Mouse (Mus musculus) stomach, postnatal 0 days (tissue): ENCODE data around the gene Apbb1ip.

Source experiments
- CTCF ChIP-seq: IDR thresholded peaks from 2 replicates; pipeline ENCODE4 v1.5.1; 2016; ENCODE audit warnings: antibody characterized with exemption, low read depth, mild to moderate bottlenecking, moderate library complexity
- EP300 ChIP-seq: optimal IDR thresholded peaks from 2 replicates; pipeline ENCODE3; 2016; ENCODE audit warnings: antibody characterized with exemption

- no peak for TF ChIP-seq CTCF
- no peak for TF ChIP-seq EP300
Observed at GRCm38 (mm10) chr2:22914421-22914820, 140.5 kb downstream of the Apbb1ip start.
